Mouse (Mus musculus) liver, embryonic 11.5 days (tissue): ENCODE results near the gene 3100002H09Rik. TPM values are rescaled to one million over a fixed set of nuclear protein-coding genes. Genes with fewer than 3 reads are reported as not detected.

Source experiments
- ATAC-seq: fragments of 200-750 bp; cut with Nextera tagmentation; replicated peaks from 2 replicates; pipeline ENCODE4 v1.8.0; 2017; ENCODE audit warnings: moderate number of reproducible peaks, mild to moderate bottlenecking, moderate TSS enrichment, moderate library complexity; ENCODE audit not compliant: low FRiP score
- DNase-seq: peaks from one replicate; pipeline ENCODE4 v3.0.0-alpha.2; 2017; ENCODE audit warnings: low spot score
- H3K27ac ChIP-seq: fragments of 300-500 bp; sonication (generic); 2 replicates; pipeline ENCODE4 v1.5.1; 2014; ENCODE audit warnings: mild to moderate bottlenecking, low read depth, low read length, control low read depth
- H3K27me3 ChIP-seq: fragments of 300-500 bp; sonication (generic); replicated peaks from 2 replicates; pipeline ENCODE4 v1.6.1; 2014; ENCODE audit warnings: low read length, mixed read lengths; ENCODE audit not compliant: control insufficient read depth, insufficient read depth
- H3K36me3 ChIP-seq: fragments of 300-500 bp; sonication (generic); 2 replicates; pipeline ENCODE4 v1.6.1; 2014; ENCODE audit warnings: mild to moderate bottlenecking, low read length, moderate library complexity, mixed read lengths; ENCODE audit not compliant: control insufficient read depth, insufficient read depth
- H3K4me1 ChIP-seq: fragments of 300-500 bp; sonication (generic); replicated peaks from 2 replicates; pipeline ENCODE4 v1.6.1; 2014; ENCODE audit warnings: low read length, mixed read lengths; ENCODE audit not compliant: control insufficient read depth, insufficient read depth
- H3K4me2 ChIP-seq: fragments of 300-500 bp; sonication (generic); 2 replicates; pipeline ENCODE4 v1.6.1; 2014; ENCODE audit warnings: mild to moderate bottlenecking, control low read depth, moderate library complexity
- H3K4me3 ChIP-seq: fragments of 300-500 bp; sonication (generic); 2 replicates; pipeline ENCODE4 v1.5.1; 2014; ENCODE audit warnings: low read depth, low read length, control low read depth
- H3K9ac ChIP-seq: fragments of 300-500 bp; sonication (generic); 2 replicates; pipeline ENCODE4 v1.6.1; 2014; ENCODE audit warnings: low read depth, low read length, control low read depth
- H3K9me3 ChIP-seq: fragments of 300-500 bp; sonication (generic); 2 replicates; pipeline ENCODE4 v1.6.1; 2016; ENCODE audit warnings: low read length, inconsistent platforms, mixed read lengths; ENCODE audit not compliant: control insufficient read depth
- WGBS: fragments of 180-500 bp; shearing (Covaris S2); extraction: QIAGEN DNeasy Blood & Tissue Kit; methylation state at CpG from one replicate; pipeline ENCODE4 v1.1.7; 2014; 5-methylcytosine and 5-hydroxymethylcytosine counted together
- polyA plus RNA-seq: library from polyadenylated mRNA; unstranded; fragments of >200 nt; fragmentation: Nextera tagmentation; extraction: Ambion mirVana; gene quantifications from 2 replicates; pipeline ENCODE4 v1.2.1, GENCODE M21; 2014

3100002H09Rik gene
- polyA plus RNA-seq, 1 experiment from 2014 or later, result not detected

DNA sequence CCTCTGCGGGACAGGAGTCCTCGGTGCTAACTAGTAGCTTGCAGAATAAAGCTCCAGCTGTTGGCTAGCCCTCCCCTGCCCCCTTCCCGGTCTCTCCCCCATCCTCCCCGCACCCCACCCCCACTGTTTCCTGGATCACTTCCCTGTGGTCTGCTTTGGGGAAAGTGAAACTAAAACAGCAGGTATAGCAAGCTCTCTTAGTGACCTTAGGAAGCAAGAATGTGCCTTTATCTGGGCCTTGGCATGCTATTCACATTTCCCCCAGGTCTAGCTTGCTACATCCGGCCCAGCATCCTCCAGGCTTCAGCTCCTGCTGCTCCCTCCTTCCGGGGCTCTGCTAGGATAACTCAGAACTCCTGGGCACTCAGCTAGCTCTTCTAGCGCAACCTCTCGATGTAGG lies 36.0 kb upstream of the 3100002H09Rik start:
- no peak overlapping the region for H3K27ac ChIP-seq
- 6% methylated on average over 8 of the region's 8 CpGs for WGBS

DNA sequence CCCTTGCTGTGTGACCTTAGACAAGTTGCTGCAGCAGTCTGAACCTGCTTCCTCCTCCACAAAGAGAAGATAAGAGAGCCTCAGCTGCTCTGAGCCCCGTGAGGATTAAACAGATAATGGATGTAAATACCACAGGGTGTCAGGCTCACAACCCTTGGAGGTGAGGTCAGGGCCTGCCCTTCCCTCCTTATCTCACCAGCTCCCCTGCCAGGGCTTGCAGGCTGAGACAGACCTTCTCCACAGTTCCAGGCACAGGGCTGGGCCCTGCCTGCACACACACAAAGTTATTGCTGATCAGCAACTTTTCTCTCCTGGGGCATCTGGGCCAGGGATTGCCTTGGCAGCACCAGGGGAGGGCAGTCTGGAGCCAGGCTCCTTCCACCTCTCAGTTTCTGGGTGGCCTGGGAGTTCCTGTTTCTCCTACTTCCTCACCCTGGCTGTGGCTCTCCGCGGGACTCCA lies 34.4 kb upstream of the 3100002H09Rik start:
- Histone ChIP-seq H3K4me2 (no peak overlapping the region), H3K9me3 (no peaks in the 10 kb centered on the region), H3K4me3 (no peak overlapping the region), H3K27ac (no peak overlapping the region), H3K4me1 (peaks cover 10% of the 10 kb centered on the region), H3K36me3 (no peaks in the 10 kb centered on the region), H3K9ac (no peak overlapping the region), H3K27me3 (peaks cover 33% of the 10 kb centered on the region)
- 5% methylated on average over 3 of the region's 3 CpGs for WGBS
- peak; percentile 46 for DNase-seq
- ATAC-seq, result peak; percentile 97

More for the DNA sequence above, 36.0 kb upstream of the 3100002H09Rik start:
- Histone ChIP-seq H3K27me3 (peaks cover 32% of the 10 kb centered on the region), H3K4me2 (peak overlapping the region; percentile 1; the same call in 1 of the 2 replicates), H3K9ac (no peak overlapping the region), H3K36me3 (no peaks in the 10 kb centered on the region), H3K9me3 (no peaks in the 10 kb centered on the region), H3K4me1 (peaks cover 10% of the 10 kb centered on the region), H3K4me3 (no peak overlapping the region)
- DNase-seq (no peak), ATAC-seq (no peak)

DNA sequence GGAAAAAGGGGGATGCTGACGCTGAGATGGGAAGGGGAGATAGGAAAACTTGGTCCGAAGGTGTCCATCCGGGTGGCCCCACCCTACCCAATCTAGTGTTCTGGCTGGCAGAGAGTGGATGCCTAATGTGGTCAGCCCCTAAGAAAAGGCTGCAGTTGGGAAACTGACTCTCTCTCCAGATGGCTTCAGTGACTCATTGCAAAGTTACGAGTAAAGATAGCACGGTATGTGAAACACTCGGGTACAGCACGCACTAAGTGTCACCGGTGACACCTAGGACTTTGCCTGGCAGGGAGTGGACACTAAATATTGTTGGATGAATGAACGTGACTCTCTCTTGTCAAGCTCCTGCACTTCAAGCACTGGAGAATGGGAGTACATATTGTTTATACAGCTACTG lies 33.3 kb upstream of the 3100002H09Rik start:
- Histone ChIP-seq H3K4me1 (peaks cover 10% of the 10 kb centered on the region), H3K4me3 (no peak overlapping the region), H3K9ac (no peak overlapping the region), H3K36me3 (no peaks in the 10 kb centered on the region), H3K9me3 (no peaks in the 10 kb centered on the region), H3K4me2 (no peak overlapping the region), H3K27ac (no peak overlapping the region), H3K27me3 (peaks cover 33% of the 10 kb centered on the region)
- no peak for DNase-seq
- no peak for ATAC-seq
- WGBS, result 84% methylated on average over 9 of the region's 9 CpGs

DNA sequence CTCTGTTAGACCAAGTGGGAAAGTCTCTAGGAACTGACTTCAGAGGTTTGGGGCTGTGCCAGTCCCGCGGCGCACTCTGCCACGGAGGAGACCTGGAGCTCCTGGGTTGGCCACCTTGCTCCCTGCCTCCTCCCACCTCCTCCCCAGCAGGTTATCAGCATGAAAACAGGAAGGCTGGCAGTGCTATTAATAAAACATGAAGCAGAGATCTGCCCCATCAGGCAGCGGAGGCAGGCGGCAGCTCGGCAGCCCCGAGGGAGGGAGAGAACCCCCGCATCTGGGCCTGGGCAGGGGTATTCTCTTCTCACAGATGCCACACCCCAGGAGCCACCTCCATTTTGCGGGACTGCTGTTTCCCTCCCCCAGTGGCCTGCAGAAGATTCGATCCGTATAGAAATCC lies 29.1 kb upstream of the 3100002H09Rik start:
- Histone ChIP-seq H3K27ac (no peak overlapping the region), H3K9me3 (no peaks in the 10 kb centered on the region), H3K27me3 (peaks cover 28% of the 10 kb centered on the region), H3K4me1 (no peaks in the 10 kb centered on the region; the same call in 1 of the 2 replicates), H3K4me3 (no peak overlapping the region), H3K4me2 (no peak overlapping the region), H3K9ac (no peak overlapping the region), H3K36me3 (no peaks in the 10 kb centered on the region)
- no peak for ATAC-seq
- no peak for DNase-seq
- 22% methylated on average over 12 of the region's 12 CpGs for WGBS

DNA sequence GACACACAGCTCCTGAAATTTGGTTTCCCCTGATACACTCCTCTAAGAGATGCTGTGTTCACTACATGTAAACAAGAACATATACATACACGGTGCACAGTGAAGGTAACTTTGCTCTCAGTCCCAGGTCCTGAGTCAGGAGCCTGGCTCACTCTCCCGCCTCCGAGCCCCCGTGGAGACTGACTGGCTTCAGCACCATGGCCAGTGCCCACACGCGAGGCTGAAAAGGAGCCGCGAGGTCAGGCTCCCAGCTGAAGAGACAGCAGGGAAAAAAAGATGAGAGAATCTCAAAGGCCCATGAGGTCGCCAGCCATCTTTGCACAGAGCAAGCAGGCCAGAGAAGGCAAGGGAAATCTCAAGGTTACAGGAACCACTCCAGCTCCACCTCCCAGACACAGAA lies 22.7 kb upstream of the 3100002H09Rik start:
- Histone ChIP-seq H3K4me3 (no peak overlapping the region), H3K36me3 (no peaks in the 10 kb centered on the region), H3K9ac (no peak overlapping the region), H3K27ac (no peak overlapping the region), H3K27me3 (peaks cover 7% of the 10 kb centered on the region), H3K9me3 (no peaks in the 10 kb centered on the region), H3K4me2 (no peak overlapping the region), H3K4me1 (no peaks in the 10 kb centered on the region)
- 6% methylated on average over 9 of the region's 9 CpGs for WGBS
- DNase-seq (peak; percentile 66), ATAC-seq (no peak)

DNA sequence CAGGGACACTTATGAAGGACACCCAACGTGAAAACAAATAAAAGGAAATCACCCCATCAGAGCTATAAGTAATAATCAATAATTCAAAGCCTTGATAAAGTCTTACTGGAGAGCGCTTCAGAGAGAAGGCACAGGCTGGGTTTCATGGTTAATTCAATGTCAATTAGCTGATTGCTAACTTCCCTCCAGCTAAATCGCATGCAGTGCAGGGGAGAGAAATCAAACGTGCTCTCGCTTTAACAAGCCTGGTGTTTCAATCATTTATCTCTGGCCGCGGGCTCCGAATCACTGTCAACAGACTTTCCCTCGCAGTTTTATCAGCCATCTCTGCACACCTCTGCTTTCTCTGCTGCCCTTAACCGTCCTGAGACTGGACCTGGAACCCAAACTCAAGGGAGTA lies 22.3 kb upstream of the 3100002H09Rik start:
- H3K27ac ChIP-seq, result no peak overlapping the region
- H3K9ac ChIP-seq, result no peak overlapping the region
- 65% methylated on average over 10 of the region's 10 CpGs for WGBS
- H3K36me3 ChIP-seq, result no peaks in the 10 kb centered on the region
- no peak overlapping the region for H3K4me3 ChIP-seq
- no peaks in the 10 kb centered on the region for H3K9me3 ChIP-seq
- DNase-seq (no peak), ATAC-seq (no peak)
- peaks cover 4% of the 10 kb centered on the region for H3K27me3 ChIP-seq
- H3K4me1 ChIP-seq, result no peaks in the 10 kb centered on the region
- no peak overlapping the region for H3K4me2 ChIP-seq

DNA sequence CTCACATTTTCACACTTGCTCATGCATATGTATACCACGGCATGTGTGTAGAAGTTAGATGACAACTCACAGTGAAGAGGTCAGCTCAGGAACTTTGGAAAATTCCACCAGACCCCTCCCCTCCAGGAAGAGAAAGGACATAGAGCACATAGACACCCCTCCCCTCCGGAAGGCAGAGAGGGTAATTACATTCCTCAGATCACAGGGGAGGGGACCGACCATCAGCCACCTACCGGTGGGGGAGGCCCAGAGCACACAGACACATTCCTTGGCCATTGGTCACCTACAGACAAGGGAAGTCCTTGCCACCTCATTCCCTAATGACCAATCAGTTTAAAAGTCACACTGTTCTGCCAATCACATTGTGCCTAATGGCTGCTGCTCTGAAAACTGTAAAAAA lies 20.9 kb upstream of the 3100002H09Rik start:
- H3K27ac ChIP-seq, result no peak overlapping the region
- 38% methylated on average over 4 of the region's 4 CpGs for WGBS
- no peaks in the 10 kb centered on the region for H3K9me3 ChIP-seq
- no peaks in the 10 kb centered on the region for H3K4me1 ChIP-seq
- no peaks in the 10 kb centered on the region for H3K36me3 ChIP-seq
- H3K4me2 ChIP-seq, result no peak overlapping the region
- DNase-seq, result no peak
- no peaks in the 10 kb centered on the region; the same call in none of the 2 replicates for H3K27me3 ChIP-seq
- ATAC-seq, result no peak
- H3K9ac ChIP-seq, result no peak overlapping the region
- H3K4me3 ChIP-seq, result no peak overlapping the region

DNA sequence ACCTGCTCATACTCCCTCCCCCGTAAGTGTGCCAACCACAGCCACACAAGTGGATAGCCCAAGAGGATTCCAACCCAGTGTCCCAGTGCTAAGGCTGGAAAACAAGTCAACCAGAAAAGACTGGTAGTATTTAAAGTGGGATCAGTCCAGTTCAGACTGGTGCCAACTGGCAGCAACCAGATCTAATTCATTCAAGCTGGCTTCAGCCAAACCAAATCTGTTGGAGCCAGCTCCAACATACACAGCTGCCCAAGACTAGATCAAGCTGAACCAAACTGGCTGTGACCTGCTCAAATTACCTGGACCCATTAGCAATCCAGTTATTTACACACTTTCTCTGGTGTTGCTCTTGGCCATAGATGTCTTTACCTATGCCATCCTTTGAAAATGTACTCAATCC lies 16.2 kb upstream of the 3100002H09Rik start:
- H3K4me1 ChIP-seq, result no peaks in the 10 kb centered on the region
- DNase-seq (no peak), ATAC-seq (no peak)
- no peak overlapping the region for H3K27ac ChIP-seq
- H3K4me2 ChIP-seq, result no peak overlapping the region
- H3K36me3 ChIP-seq, result no peaks in the 10 kb centered on the region
- H3K9ac ChIP-seq, result no peak overlapping the region
- no peaks in the 10 kb centered on the region for H3K9me3 ChIP-seq
- no peaks in the 10 kb centered on the region; the same call in 1 of the 2 replicates for H3K27me3 ChIP-seq
- H3K4me3 ChIP-seq, result no peak overlapping the region
- WGBS, result 73% methylated on average over 1 of the region's 1 CpGs

DNA sequence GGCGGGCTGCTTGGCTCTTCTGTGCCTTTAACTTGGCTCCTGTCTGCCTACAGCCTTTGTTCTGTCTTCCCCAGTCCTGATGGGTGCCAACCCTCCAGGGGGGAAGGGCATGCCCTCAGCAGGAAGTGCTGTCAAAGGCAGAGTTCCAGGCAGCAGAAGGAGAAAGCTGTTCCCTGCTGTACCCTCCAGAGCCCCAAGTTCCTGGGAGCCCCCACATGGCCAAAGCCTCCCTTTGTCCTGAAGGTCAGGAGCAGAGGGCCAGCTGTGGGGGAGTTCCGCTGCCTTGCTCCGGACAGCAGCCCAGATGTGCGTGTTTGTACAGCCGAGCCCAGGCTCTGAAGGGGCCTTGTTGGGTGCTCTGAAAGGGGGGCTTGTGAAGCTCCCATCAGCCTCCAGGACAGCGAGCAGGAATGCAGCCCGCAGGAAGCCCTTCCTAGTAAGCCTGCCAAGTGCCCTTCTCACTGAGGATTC lies 13.5 kb upstream of the 3100002H09Rik start:
- H3K4me1 ChIP-seq, result no peaks in the 10 kb centered on the region
- H3K27ac ChIP-seq, result no peak overlapping the region
- no peak for DNase-seq
- no peaks in the 10 kb centered on the region for H3K9me3 ChIP-seq
- no peak for ATAC-seq
- H3K4me2 ChIP-seq, result no peak overlapping the region
- no peak overlapping the region for H3K9ac ChIP-seq
- H3K36me3 ChIP-seq, result no peaks in the 10 kb centered on the region
- WGBS, result 36% methylated on average over 7 of the region's 7 CpGs
- H3K4me3 ChIP-seq, result no peak overlapping the region
- no peaks in the 10 kb centered on the region; the same call in 1 of the 2 replicates for H3K27me3 ChIP-seq
